Mouse (Mus musculus) thymus, postnatal 36 days (tissue): Measurements from ENCODE around the gene Ubr3.
"Not testable (repeated sequence)": the region's sequence is repeated elsewhere in the genome, so short reads cannot be mapped to it uniquely, and the experiment has no call there.

Source experiments
- DNase-seq, 2 experiments: peaks; one replicate each; pipeline ENCODE4 v3.0.0; 2022; ENCODE audit warnings: mixed read lengths in 2 of 2

The Ubr3 gene

DNA sequence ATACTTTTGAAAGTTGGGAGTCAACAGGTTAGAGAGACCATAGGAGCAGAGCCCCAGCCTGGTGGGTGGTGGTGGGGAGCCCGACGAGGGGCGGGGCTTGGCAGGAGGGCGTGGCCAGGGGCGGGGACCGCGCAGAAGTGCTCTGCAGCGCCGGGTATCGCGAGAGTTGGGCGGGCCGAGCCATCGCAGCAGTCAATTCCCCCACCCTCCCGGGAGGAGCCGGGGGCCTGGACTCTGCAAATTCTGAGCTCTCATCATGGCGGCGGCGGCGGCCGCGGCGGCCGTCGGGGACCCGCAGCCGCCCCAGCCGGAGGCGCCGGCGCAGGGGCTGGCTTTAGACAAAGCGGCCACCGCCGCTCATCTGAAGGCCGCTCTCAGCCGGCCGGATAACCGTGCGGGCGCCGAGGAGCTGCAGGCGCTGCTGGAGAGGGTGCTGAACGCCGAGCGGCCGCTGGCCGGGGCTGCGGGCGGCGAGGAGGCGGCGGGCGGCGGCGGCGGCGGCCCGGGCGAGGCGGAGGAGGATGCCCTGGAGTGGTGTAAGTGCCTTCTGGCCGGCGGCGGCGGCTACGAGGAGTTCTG lies at the start of gene Ubr3:
Gene Ubr3 (plus strand): TSS at position 208 of the 579 bp plus-strand sequence.
- DNase-seq, result peak; percentile 99

DNA sequence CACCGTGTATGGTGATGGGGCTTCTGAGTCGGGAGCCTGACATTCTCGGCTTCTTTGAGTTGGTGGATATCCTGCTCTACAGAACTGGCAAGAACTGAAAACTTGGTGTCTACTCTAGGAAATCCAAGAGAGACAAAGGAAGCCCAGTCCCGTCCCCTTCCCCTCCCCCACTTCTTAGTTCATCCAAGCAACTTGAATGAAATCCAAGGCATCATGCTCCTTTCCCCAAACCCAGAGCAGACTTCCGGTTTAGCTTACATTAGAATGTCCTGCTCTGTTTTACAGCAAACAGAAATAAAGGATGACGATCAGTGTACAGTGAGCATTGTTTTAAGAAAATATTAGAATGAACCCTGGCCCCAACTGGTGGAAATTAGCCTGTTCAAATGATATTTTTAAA lies 47.8 kb upstream of the Ubr3 start:
- DNase-seq, result no peak

DNA sequence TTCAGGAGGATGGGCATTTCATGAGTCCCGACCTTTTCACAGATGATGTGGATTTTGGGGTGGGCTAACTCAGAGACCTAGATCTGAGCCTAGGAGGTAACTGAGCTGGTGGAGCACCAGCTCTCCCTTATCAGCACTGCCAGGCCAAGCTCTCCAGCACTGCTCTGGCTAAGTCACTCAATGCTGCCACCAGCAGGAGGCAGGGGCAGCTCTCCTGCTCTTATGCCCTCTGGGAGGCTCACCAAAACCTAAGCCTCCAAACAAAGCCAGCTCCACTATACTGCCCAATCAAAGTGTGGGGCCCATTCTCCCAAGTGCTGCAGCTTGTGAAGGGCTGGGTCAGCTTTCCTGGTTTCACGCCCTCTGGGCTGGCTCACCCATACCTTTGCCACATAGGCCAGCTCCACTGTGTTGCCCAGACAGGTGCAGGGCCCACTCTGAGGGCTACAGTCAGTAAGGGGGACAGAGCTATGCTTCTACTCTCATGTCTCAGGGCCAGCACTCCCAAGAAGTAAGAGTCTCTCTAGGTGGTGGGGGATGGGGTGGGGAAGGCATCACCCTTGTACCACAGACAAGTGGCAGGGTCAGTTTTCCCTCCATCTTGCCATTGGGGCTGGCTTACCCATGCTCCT lies 45.5 kb upstream of the Ubr3 start:
- no peak for DNase-seq

DNA sequence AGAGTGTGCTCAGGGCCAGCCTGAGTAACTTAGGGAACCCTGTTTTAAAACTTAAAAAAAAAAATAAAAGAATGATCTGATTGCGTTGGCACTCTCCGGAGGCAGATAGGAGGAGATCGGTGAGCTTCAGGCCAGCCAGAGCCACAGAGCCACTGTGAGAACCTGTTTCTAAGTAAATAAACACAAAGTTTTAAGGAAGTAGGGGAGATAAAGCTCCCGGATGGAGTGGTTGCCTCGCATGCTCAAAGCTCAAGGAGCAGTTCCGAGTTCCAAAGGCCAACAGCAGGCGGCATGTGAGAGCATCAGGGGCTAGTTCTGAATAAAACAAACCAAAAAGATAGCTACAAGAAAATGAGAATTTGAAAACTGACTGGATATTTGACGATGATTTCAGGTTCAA lies 40.7 kb upstream of the Ubr3 start:
- DNase-seq, result peak in 1 of 2 experiments; percentile 19

DNA sequence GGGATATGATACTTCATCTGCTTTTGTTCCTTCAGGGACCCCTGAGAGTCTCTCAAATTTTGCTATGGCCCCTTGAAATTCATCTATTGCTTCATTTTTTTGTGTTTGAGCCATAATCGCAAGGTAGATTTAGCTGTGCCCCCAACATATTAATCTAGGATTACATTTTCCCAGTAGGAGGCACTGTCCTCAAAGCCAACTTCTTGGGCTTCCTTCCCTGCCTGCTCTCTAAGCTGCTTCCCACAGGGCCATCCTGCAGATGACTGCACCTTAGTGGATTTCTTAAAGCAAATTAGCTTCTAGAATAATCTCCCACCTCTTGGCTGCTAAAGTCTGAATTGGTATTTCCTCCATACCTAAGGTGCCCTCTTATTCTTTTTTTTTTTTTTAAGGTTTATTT lies 39.2 kb upstream of the Ubr3 start:
- no peak for DNase-seq

DNA sequence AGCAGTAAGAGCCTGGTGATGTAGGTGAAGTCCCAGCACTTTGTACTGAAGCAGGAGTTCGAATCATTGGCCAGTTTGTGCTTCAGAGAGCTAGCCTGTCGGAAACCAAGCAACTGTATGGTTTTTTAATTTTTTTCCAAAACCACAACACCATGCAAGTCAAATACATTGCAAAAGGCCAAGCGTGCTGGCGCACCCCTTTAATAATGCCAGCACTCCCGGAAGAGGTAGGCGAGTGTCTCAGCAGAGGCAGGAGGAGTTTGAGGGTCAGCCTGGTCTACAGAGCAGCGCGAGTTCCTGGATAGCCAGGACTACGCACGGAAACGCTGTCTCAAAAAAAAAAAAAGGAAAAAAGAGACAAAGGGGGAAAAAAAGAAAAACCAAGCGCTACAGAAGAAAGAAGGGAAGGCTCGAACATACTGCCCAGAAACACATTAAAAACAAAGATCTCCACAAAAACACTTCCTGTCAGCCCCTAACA lies 36.0 kb upstream of the Ubr3 start:
- peak; percentile 30 to 40 for DNase-seq

DNA sequence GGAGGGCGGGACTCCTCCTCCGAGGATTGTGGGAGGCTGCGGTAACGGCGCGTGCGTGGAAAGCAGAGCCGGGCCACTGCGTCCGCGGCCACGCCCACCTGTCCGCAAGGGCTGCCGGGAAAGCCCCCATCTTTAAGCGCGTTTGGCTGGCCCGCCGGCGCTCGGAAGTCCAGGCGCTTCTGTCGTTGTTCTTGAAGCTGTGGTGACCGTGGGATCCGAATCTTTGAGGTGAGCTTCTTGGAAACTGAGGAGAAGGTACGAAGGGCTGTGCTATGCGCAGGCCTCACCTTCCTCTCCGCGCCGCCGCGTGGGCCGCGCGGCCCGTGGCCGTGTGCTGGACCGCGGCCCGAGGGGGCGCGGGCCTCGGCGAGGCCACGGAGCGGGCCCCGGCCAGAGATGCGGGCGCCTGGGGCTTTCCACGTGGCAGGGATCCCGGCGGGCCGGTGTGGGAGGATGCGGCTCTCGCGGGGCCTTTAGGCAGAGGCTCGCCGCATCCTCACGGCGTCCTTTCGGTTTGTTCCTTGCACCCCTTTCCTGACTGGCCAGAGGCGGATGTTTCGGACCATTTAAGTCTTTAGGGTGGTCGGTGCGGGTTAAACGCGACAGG lies 35.5 kb upstream of the Ubr3 start, which contains the start of gene Ssb:
Gene Ssb (plus strand): TSS at position 78 of the 607 bp plus-strand sequence.
- DNase-seq, result peak; percentile 92 to 95

DNA sequence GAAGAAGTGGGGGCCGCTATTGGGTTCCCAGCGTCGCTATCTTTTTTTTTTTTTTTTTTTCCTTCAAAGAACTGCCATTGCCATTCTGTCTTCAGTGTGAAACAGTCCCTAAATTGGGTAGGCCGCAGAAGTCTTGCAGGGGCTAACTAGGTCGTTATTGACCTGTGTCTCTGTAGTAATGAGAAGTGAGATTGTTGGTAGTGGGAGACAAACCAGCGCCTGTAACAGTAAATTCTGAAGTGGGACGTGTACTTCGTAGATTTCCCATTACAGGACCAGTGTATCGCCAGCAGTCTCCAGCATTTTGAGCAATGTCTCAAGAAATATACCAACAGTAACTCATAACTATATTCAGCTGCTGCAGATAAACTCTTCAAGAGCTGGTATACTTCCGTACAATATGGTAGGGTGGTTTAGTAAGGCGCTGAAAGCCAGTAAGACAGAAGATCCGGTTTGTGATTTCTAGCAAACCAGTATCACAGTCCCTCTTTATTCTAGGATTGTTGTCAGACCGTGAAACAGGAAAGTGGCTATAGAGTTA lies 34.9 kb upstream of the Ubr3 start:
- DNase-seq, result no peak

DNA sequence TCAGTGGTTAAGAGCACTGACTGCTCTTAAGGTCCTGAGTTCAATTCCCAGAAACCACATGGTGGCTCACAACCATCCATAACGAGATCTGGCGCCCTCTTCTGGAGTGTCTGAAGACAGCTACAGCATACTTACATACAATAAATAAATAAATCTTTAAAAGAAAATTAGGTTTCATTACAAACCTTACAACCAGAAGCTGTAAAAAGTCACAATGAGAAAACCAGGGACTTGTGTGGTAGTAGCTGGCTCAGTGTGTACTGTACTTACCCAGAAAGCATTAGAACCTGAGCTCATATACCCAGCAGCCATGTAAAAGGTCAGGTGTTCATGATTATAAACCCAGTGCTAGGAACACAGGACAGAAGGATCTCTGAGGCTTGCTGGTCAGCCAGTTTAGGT lies 13.1 kb upstream of the Ubr3 start:
- DNase-seq, result peak; percentile 5 to 12

DNA sequence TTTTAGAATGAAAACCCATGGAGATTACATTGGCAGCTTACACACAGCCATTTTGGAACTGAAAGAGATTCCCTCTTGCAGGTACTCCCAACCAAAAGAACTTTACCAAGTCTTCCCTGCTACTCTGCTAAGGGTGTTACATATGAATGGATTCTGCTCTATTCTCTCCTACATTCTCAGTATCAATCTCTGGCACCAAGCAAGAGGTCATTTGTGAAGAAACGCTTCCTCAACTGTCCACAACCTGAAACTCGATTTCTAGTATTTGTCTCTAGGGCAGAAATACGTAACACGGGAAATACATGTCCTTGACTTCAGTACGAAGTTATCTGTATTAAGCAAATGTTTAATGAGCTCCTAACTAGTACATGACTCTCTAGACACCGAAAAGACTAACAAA lies 12.5 kb upstream of the Ubr3 start:
- DNase-seq, result no peak

DNA sequence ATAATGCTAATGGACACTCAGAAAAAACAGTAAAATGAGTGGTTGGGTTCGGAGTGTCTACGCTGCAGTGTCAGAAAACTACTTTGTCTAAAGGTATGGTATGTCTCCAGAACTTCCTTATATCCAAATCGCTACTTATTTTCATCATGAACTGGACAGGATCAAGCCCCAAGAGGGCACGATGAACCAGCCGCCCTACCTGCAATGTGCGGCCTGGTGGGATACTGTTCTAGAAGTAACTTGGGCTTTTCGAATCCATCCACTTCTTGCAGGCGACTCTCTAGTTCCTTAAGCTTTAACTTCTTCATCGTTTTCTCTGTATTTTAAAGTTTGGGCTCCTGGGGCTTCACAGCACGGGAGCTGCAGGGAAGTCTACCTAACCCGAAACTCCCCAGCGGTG lies 12.0 kb upstream of the Ubr3 start:
- DNase-seq, result no peak

DNA sequence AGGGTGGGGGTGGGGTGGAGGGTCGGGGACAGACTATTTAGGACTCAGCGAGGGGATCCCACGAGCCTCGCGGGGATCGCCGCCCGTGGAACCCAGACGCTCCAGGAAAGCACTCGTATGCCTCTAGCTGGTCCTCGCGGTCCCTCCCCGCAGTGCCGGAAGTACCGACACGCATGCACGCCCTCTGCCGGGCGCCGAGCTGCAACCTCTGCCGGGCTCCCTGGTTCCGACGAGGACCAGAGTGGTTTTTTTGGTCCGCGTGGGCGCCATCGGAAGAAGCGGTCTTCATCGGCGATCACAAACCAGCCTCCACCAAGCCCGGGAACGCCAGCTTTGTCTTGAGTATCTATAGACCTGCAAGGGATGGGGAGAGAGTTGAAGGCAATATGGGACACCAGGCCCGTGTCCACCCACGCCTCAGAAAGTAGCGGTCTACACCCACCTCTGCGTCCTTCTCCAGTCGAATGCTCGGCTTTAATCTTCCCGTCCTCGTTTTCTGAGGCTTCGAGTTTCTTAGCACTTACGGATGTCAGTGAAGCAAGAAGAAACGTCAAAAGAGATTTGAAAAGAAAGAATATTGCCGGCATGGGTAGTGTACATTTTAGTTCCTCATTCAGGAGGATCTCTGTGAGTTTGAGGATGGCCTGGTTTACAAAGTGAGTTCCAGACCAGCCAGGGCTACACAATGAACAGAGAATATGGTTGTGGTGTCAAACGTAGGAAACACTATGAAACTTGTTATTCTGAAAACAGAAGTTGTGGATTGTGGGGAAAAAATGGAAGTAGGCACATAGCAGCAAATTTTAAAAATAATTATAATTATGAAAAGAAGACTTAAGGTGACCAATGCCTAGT lies 11.4 kb upstream of the Ubr3 start, which contains the start of gene Mettl5:
Gene Mettl5 (minus strand): TSS at position 165 of the 855 bp plus-strand sequence.
- peak; percentile 89 to 92 for DNase-seq

DNA sequence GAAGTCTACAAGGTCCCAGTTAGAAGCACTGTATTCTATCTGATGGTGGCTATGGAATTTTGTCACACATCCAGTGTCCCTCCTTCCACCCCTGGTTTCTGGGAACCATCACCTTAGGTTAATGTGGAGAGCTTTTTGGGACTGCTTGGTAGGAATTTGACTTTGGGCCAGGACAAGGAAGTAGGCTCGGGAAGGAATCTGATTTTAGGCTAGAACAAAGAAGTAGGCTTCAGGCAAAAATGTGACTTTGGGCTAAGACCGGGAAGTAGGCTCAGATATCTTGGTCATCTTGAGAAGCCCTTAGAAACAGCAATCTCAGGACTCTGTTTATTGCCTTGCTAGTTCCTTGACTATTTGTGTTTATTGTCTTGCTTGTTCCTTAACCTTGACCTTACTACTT lies 8.1 kb upstream of the Ubr3 start:
- DNase-seq, result no peak

DNA sequence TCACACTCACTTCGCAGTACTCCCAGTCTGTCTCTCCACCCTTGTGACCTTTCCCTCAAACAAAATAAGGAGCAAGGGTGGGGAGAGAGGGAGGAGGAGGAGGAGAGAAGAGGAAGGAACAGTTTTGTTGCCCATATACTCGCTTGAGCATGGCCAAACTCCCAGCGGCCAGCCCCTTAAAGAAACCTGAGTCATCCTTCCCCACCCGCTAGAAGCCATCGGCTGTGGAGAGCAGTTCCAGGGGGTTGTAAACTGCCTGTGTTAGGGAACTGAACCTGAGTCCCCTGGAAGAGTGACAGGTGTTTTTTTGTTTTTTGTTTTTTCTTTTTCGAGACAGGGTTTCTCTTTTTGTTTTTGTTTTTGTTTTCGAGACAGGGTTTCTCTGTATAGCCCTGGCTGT lies 6.2 kb upstream of the Ubr3 start:
- no peak for DNase-seq

DNA sequence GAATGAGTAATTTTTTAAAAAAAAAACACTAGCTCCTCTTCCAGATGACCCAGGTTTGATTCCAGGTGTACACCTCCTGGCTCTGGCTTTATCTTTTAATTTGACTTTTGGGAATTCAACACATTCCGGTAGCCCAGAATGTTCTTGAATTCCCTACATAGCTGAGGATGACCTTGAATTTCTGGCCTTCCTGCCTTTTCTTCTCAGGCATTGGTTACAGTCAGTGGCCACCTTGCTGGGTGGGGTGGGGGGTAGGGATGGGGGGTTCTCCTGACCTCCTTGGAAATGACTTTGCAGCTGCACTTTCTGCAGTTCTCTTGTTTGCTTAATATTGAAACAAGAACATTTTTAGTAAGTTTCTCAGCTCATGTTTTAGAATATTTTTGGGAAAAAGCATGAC lies 3.9 kb upstream of the Ubr3 start:
- DNase-seq, result no peak

DNA sequence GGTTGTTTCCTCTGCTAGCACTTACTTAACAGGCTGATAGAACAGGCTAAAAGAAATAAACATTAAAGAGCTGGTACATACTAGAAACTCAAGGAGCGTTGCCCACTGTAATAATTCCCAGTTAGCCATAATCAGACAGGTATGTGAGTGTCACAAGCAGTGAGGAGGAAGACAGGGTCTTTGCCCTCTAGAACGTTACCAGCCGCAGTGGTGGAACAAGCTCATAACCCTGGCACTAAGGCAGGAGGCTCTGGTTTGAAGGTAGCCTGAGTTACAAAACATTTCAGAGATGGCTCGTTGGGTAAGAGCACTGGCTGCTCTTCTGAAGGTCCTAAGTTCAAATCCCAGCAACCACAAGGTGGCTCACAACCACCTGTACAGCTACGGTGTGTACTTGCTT lies 3.2 kb upstream of the Ubr3 start:
- DNase-seq, result no peak

DNA sequence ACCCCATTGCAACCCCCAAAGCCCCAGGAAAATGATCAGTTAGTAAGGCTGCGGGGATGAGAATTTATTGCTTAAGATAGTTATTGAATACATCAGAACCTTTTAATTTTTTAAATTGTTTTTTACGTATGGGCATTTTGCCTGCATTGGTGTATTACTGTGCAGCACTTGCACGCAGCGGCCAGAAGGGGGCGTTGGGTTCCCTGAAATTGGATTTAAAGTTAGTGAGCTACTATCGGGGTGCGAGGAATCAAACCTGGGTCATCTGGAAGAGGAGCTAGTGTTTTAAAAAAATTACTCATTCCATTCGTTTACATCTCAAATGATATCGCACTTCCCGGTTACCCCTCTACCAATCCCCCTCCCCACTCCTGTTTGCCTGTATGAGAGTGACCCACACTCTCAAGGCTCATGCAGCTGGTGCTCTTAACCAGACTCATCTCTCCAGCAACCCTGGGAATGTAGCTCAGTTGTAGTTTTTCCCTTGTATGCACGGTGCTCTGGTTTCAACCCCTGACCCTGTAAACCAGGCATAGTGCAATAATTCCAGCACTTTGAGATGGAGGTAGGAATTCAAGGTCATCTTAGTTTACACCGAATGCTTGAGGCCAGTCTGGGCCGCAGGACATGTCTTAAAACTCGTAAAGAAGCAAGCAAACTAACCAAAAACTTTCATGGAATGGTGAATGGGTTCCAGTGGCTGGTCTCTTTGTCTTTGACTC lies 1.4 kb upstream of the Ubr3 start:
- DNase-seq, result peak in 1 of 2 experiments; percentile 17

DNA sequence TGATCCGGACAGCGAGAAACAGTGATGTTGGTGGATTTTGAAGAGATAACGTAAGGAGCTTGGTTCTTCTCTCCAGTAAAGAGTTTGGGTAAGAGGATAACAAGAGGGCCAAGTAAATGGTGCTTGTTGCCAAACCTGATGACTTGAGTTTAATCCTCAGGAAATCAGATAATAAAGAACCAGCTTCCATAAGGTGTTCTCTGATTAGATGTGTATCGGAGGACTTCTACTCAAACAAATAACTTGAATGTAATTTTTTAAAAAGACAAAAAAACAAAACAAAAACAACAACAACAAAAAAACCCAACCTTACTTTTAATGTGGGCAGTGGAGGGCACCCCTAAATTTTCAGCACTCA lies 843 bp upstream of the Ubr3 start:
- DNase-seq, result no peak

DNA sequence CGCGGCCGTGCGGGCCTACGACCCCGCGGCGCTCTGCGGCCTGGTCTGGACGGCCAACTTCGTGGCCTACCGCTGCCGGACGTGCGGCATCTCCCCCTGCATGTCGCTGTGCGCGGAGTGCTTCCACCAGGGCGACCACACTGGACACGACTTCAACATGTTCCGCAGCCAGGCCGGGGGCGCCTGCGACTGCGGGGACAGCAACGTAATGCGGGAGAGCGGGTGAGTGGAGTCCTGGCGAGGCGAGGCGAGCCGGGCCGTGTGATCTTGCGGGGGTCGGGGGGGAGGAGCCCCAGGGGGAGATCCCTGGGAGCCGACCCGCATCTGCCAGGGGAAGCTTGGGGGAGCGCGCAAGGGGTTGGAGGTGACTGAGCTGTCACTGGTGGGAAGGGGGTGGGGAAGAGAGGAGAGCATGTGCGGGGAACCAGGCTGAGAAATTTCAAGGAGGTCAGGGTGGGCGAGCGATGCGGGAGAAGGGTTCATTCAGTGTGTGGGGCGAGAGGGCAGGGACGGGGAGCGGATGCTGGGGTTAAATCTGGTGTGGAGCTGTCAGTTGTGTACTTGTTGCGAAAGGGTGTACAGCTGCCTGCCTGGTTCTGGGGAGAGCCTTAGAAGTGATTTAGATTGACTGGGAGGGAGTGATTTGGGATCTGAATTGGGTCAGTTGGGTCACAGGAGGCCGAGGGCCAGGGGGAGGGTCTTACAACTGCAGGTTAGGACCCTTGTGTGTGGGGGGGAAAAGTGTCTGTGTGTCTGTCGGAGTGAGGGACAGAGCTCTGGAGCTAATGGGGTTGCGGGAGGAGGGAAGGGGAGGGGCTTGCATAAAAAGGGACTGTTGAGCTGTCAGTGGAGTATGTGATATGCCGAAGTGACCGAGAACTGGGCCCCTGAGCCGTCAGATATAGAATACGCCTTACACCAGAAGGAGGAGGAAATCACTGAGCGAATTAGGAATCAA lies 851 bp downstream of the Ubr3 start:
- DNase-seq, result peak; percentile 29 to 58

DNA sequence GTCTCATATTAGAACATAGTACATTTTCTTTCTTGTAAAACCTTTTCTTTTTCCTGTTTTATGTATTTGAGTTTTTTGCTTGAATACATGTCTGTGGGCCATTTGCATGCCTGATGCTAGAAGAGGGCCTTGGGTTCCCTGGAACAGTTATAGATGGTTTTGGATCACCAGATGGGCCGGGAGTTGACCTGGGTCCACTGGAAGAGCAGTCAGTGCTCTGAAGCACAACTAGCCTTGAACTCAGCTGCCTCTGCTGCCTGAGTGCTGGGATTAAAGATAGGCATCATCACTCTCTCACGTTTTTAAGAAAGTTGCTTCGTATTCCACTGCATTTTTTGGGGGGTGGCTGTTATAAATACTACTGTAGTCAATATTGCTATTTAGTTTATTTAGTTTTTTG lies 6.5 kb downstream of the Ubr3 start:
- DNase-seq, result no peak

DNA sequence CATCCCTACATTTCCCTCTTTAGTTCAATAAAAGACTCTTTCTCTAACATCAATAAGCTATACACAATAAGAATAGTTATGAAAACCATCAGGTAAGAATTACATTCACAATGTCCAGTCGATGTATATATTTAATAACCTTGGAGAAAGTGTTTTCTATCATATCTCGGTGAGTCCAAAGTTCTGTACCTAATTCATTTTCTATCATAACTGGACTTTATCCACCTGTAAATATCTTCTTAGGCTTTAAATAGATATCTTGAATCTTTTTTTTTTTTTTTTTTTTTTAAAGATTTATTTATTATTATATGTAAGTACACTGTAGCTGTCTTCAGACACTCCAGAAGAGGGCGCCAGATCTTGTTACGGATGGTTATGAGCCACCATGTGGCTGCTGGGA lies 10.3 kb downstream of the Ubr3 start:
- DNase-seq, result not testable (repeated sequence)
